Mouse (Mus musculus): ENCODE results near the gene Hoxb9.

DNA sequence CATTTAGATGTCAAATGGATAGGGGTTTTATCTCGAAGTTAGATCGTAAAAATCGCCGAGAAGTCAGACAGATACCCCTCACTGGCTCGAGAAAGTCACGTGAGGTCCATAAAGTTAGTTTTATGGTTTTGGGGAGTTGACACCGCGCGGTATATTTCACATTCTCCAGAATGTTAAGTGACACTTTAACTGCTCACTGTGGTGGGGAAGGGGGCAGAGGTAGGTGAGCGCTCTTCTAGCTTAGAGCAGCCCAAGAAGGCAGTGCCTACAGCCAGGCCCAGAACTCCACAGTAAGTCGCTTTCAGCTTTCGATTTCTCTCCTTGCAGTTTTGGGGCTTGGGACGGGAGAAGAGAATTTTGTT lies 35.6 kb downstream of the Hoxb9 start:
- TF ChIP-seq CHD2 (IDR thresholded peaks at IDR 0.05; ENCODE audit: low read depth, low read length) (no peak), ZC3H11A (IDR thresholded peaks at IDR 0.05; ENCODE audit: borderline replicate concordance, low read depth, low read length) (no peak), HCFC1 (IDR thresholded peaks at IDR 0.05; ENCODE audit: borderline replicate concordance, insufficient read depth, low read length) (no peak)

Data from ES-E14 (cell line).